Mouse (Mus musculus): Measurements from ENCODE around the gene Antxr2. TPM values are rescaled to one million over a fixed set of nuclear protein-coding genes. Genes with fewer than 3 reads are reported as not detected.

Gene Antxr2
- total and polyA plus RNA-seq, 3 experiments = 28.1 to 78.9 (median 70.7) TPM

DNA sequence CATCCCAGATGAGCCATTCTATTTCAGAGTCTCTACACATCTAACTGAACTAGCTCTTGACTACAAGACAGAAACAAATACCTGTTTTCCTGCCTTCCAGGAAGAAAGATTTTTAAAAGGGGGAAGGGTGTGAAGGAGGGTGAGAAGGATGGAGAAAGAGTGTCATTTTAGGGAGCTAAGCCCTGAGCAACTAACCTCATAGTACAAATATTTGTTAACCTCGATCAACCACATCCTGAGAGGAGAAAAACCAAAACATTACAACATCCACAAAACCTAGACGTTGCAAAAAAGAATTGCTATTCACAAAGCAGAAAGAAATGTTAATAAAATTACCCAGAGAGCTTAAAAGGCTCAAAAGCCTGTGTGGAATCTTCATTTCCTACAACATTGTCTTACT lies 66.4 kb downstream of the Antxr2 start:
- Histone ChIP-seq H3K27ac (no peak overlapping the region), H3K4me1 (ENCODE audit: control insufficient read depth, insufficient read depth, low read length) (no peaks in the 10 kb centered on the region), H3K27me3 (ENCODE audit: control insufficient read depth, insufficient read depth, low read length) (no peaks in the 10 kb centered on the region), H3K79me2 (replicated peaks; ENCODE audit: control insufficient read depth, insufficient read depth, low read length) (no peaks in the 10 kb centered on the region), H3K36me3 (ENCODE audit: control insufficient read depth, insufficient read depth, low read length) (peaks cover 9% of the 10 kb centered on the region), H3K4me3 (no peak overlapping the region), H3K9ac (ENCODE audit: low read depth, low read length) (no peak overlapping the region)
- TF ChIP-seq CTCF (IDR thresholded peaks at IDR 0.05) (no peak), EP300 (IDR thresholded peaks at IDR 0.05; ENCODE audit: insufficient read depth, low read depth, low read length) (no peak), POLR2A (IDR thresholded peaks at IDR 0.05; ENCODE audit: insufficient read depth, low read depth, low read length) (no peak)
- intact Hi-C loops (cut with DNase I) = no loop called here
- DNase-seq = no peak
- 76% methylated on average over 2 of the region's 2 CpGs for WGBS

DNA sequence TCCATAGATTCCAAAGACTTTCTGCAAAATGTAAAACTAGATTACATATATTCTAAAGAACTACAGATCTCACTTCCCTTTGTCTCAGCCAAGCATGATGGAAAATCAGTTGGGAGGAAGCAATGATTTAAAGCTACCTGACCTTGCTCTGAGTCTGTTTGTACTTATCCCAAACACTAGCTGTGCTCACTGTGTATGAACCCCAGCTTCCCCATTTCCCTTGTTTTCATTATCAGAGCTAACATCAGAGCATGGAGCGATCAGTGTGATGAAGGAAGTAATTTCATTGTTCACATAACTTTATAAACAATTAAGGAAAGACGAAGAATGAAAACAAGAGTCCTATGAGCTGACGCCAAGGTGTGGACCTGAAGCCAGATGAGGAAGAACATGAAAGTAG lies 68.3 kb downstream of the Antxr2 start:
- 75% methylated on average over 3 of the region's 3 CpGs for WGBS
- intact Hi-C loops (cut with DNase I) = no loop called here
- DNase-seq = no peak
- Histone ChIP-seq H3K36me3 (ENCODE audit: control insufficient read depth, insufficient read depth, low read length) (peaks cover 9% of the 10 kb centered on the region), H3K79me2 (replicated peaks; ENCODE audit: control insufficient read depth, insufficient read depth, low read length) (no peaks in the 10 kb centered on the region), H3K4me3 (no peak overlapping the region), H3K4me1 (ENCODE audit: control insufficient read depth, insufficient read depth, low read length) (no peaks in the 10 kb centered on the region), H3K27ac (no peak overlapping the region), H3K9ac (ENCODE audit: low read depth, low read length) (no peak overlapping the region), H3K27me3 (ENCODE audit: control insufficient read depth, insufficient read depth, low read length) (no peaks in the 10 kb centered on the region)
- no peak for TF ChIP-seq POLR2A (IDR thresholded peaks at IDR 0.05; ENCODE audit: insufficient read depth, low read depth, low read length)
- no peak for TF ChIP-seq CTCF (IDR thresholded peaks at IDR 0.05)
- no peak for TF ChIP-seq EP300 (IDR thresholded peaks at IDR 0.05; ENCODE audit: insufficient read depth, low read depth, low read length)

DNA sequence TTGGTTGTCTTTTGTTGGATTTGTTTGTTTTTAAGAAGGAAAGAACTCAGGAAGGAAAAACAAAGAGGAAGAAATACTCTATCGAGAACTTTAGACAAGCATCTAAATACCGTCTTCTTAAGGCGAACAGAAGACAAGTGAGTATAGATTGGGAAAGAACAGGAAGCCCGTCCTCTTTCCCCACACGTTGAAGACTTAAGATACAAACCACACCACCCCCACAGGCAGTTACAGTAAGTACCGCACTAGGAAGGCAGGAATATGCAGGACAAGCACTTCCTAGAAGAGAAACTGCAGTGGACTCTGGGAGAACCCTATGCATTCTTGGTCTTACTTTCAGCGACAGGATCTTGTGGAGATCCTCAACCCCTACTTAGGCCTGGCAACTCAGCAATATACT lies 69.1 kb downstream of the Antxr2 start:
- Histone ChIP-seq H3K4me1 (ENCODE audit: control insufficient read depth, insufficient read depth, low read length) (no peaks in the 10 kb centered on the region), H3K36me3 (ENCODE audit: control insufficient read depth, insufficient read depth, low read length) (peaks cover 9% of the 10 kb centered on the region), H3K27ac (no peak overlapping the region), H3K79me2 (replicated peaks; ENCODE audit: control insufficient read depth, insufficient read depth, low read length) (no peaks in the 10 kb centered on the region), H3K27me3 (ENCODE audit: control insufficient read depth, insufficient read depth, low read length) (no peaks in the 10 kb centered on the region), H3K9ac (ENCODE audit: low read depth, low read length) (no peak overlapping the region), H3K4me3 (no peak overlapping the region)
- TF ChIP-seq CTCF (IDR thresholded peaks at IDR 0.05) (no peak), EP300 (IDR thresholded peaks at IDR 0.05; ENCODE audit: insufficient read depth, low read depth, low read length) (no peak), POLR2A (IDR thresholded peaks at IDR 0.05; ENCODE audit: insufficient read depth, low read depth, low read length) (no peak)
- no peak for DNase-seq
- intact Hi-C loops (cut with DNase I) = no loop called here
- 64% methylated on average over 7 of the region's 7 CpGs for WGBS

DNA sequence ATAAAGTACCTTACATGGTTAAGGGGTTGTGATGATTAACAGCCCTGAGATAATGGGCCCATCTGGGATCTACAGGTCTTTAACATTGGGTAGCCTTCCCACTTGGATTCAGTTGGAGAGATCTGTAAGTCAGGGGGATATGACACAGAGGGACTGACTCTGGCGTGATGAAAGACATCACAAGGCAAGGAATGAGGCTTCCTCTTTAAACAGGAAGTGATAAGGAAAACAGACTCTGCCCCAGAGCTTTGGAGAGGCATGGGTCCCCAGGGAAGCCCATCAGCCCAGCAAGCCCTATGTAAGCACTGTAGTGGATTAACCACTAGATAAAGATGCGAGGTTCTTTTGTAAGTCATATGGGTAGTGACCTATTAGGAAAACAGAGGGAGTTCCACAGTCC lies 71.2 kb downstream of the Antxr2 start:
- H3K4me1 ChIP-seq (ENCODE audit: control insufficient read depth, insufficient read depth, low read length) = no peaks in the 10 kb centered on the region
- no peak for TF ChIP-seq POLR2A (IDR thresholded peaks at IDR 0.05; ENCODE audit: insufficient read depth, low read depth, low read length)
- no peak for TF ChIP-seq CTCF (IDR thresholded peaks at IDR 0.05)
- TF ChIP-seq EP300 (IDR thresholded peaks at IDR 0.05; ENCODE audit: insufficient read depth, low read depth, low read length) = no peak
- H3K27ac ChIP-seq = no peak overlapping the region
- no peak for DNase-seq
- intact Hi-C loops (cut with DNase I) = no loop called here
- H3K79me2 ChIP-seq (replicated peaks; ENCODE audit: control insufficient read depth, insufficient read depth, low read length) = no peaks in the 10 kb centered on the region
- H3K4me3 ChIP-seq = no peak overlapping the region
- H3K9ac ChIP-seq (ENCODE audit: low read depth, low read length) = no peak overlapping the region
- 30% methylated on average over 2 of the region's 2 CpGs for WGBS
- H3K27me3 ChIP-seq (ENCODE audit: control insufficient read depth, insufficient read depth, low read length) = no peaks in the 10 kb centered on the region
- H3K36me3 ChIP-seq (ENCODE audit: control insufficient read depth, insufficient read depth, low read length) = peaks cover 9% of the 10 kb centered on the region

DNA sequence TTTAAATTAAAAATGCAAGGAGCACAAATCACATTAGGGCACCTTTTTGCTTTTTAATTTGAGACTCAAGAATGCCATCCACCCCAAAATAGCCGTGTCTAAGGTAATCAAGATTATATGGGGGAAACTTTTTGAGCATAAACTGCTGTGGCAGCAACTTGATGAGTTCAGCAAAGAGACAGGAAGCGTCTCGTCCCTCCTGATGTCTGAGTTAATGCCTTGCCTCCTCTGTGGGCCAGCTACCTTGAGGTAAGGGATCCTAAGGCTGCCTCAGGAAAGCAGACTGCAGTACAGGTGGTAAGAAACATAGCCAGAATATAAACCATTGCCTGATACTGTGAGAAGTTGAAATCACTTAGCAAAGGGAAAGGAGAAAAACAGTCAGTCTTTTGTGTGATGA lies 71.8 kb downstream of the Antxr2 start:
- intact Hi-C loops (cut with DNase I) = no loop called here
- H3K36me3 ChIP-seq (ENCODE audit: control insufficient read depth, insufficient read depth, low read length) = peaks cover 8% of the 10 kb centered on the region
- no peaks in the 10 kb centered on the region for H3K79me2 ChIP-seq (replicated peaks; ENCODE audit: control insufficient read depth, insufficient read depth, low read length)
- H3K27me3 ChIP-seq (ENCODE audit: control insufficient read depth, insufficient read depth, low read length) = no peaks in the 10 kb centered on the region
- H3K27ac ChIP-seq = no peak overlapping the region
- WGBS = 72% methylated on average over 3 of the region's 3 CpGs
- TF ChIP-seq CTCF (IDR thresholded peaks at IDR 0.05) (no peak), POLR2A (IDR thresholded peaks at IDR 0.05; ENCODE audit: insufficient read depth, low read depth, low read length) (no peak)
- no peak overlapping the region for H3K9ac ChIP-seq (ENCODE audit: low read depth, low read length)
- no peaks in the 10 kb centered on the region for H3K4me1 ChIP-seq (ENCODE audit: control insufficient read depth, insufficient read depth, low read length)
- no peak overlapping the region for H3K4me3 ChIP-seq
- no peak for DNase-seq

DNA sequence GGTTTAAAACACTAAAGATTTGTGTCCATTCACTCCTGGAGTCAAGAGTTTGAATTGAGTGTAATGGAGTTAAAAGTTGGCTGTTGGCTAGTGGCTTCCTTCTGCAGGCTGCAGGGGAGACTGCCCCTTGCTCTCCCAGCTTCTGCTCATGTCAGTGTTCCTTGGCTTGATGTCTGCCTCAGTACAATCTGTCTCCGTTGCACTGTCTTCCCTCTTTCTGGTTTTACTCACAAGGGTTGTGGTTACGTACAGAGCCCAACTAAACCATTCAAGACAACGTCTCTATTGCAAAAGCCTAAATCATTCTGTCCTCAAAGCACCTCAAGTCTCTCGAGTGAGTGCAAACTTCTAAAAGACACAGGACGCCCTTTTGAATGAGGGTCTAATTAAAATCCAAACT lies 73.3 kb downstream of the Antxr2 start:
- TF ChIP-seq POLR2A (IDR thresholded peaks at IDR 0.05; ENCODE audit: insufficient read depth, low read depth, low read length) = no peak
- no peak for TF ChIP-seq CTCF (IDR thresholded peaks at IDR 0.05)
- no peak for TF ChIP-seq EP300 (IDR thresholded peaks at IDR 0.05; ENCODE audit: insufficient read depth, low read depth, low read length)
- Histone ChIP-seq H3K4me1 (ENCODE audit: control insufficient read depth, insufficient read depth, low read length) (no peaks in the 10 kb centered on the region), H3K4me3 (no peak overlapping the region), H3K79me2 (replicated peaks; ENCODE audit: control insufficient read depth, insufficient read depth, low read length) (no peaks in the 10 kb centered on the region), H3K9ac (ENCODE audit: low read depth, low read length) (no peak overlapping the region), H3K27me3 (ENCODE audit: control insufficient read depth, insufficient read depth, low read length) (no peaks in the 10 kb centered on the region), H3K27ac (no peak overlapping the region), H3K36me3 (ENCODE audit: control insufficient read depth, insufficient read depth, low read length) (peaks cover 6% of the 10 kb centered on the region)
- 86% methylated on average over 5 of the region's 5 CpGs for WGBS
- no peak for DNase-seq
- intact Hi-C loops (cut with DNase I) = no loop called here

Measured in heart, adult 2 months (tissue).